Mouse (Mus musculus) left cerebral cortex, postnatal 14 days (tissue): ENCODE results near the gene Nrcam. TPM values are rescaled to one million over a fixed set of nuclear protein-coding genes. Genes with fewer than 3 reads are reported as not detected.

Experiments used
- DNase-seq, 2 experiments: peaks; one replicate each; pipeline ENCODE4 v3.0.0; 2021 to 2022; ENCODE audit warnings: low spot score in 2 of 2, mixed read lengths in 1 of 2
- intact Hi-C: fragments of 180-260 bp; cut with DNase I; formaldehyde crosslinking; loops from one replicate; pipeline ENCODE4 v1.15.1; 2025
- total RNA-seq, 2 experiments: library from RNA; stranded (reverse); gene quantifications; 2 replicates each; pipeline ENCODE4 v1.2.3; 2021

Gene Nrcam
- total RNA-seq, 2 experiments from 2014 or later: 515 to 519 TPM

GRCm38 (mm10) chr12:44551614-44552013 lies 222.9 kb downstream of the Nrcam start:
- DNase-seq: no peak
- intact Hi-C loops: no loop called here

- intact Hi-C loops: no loop called here
Observed at GRCm38 (mm10) chr12:44554051-44554450, 225.4 kb downstream of the Nrcam start.

GRCm38 (mm10) chr12:44554808-44555207 lies 226.1 kb downstream of the Nrcam start:
- intact Hi-C loops: no loop called here
- DNase-seq: no peak

More at GRCm38 (mm10) chr12:44554051-44554450, 225.4 kb downstream of the Nrcam start:
- no peak for DNase-seq

GRCm38 (mm10) chr12:44560002-44560401 lies 231.3 kb downstream of the Nrcam start:
- intact Hi-C loops: no loop called here
- no peak for DNase-seq

- intact Hi-C loops: loop anchor here (10.0 kb wide), 1 partner anchor 355 kb away; the partner anchor contains the start of gene Dnajb9
- DNase-seq: peak in 1 of 2 experiments; percentile 21
Observed at GRCm38 (mm10) chr12:44570070-44570469, 241.4 kb downstream of the Nrcam start.

- intact Hi-C loops: loop anchor here (10.0 kb wide), 1 partner anchor 358 kb away; the partner anchor contains the start of gene Dnajb9
- DNase-seq: peak; percentile 19 to 30
Observed at GRCm38 (mm10) chr12:44572664-44573063, 244.0 kb downstream of the Nrcam start.

- DNase-seq: no peak
- intact Hi-C loops: loop anchor here (10.0 kb wide), 1 partner anchor 359 kb away; the partner anchor contains the start of gene Dnajb9
Observed at GRCm38 (mm10) chr12:44574167-44574566, 245.5 kb downstream of the Nrcam start.

- intact Hi-C loops: loop anchor here (5.0 kb wide), 1 partner anchor 786 kb away; no protein-coding TSS in a partner anchor
- DNase-seq: peak; percentile 76 to 78
Observed at GRCm38 (mm10) chr12:44601410-44602149, 272.9 kb downstream of the Nrcam start.

- DNase-seq: no peak
- intact Hi-C loops: loop anchor here (5.0 kb wide), 1 partner anchor 785 kb away; no protein-coding TSS in a partner anchor
Observed at GRCm38 (mm10) chr12:44602269-44602957, 273.7 kb downstream of the Nrcam start.

- DNase-seq: no peak
- intact Hi-C loops: loop anchor here (5.0 kb wide), 1 partner anchor 784 kb away; no protein-coding TSS in a partner anchor
Observed at GRCm38 (mm10) chr12:44602958-44603331, 274.3 kb downstream of the Nrcam start.

- DNase-seq: no peak
- intact Hi-C loops: no loop called here
Observed at GRCm38 (mm10) chr12:44617001-44617421, 288.3 kb downstream of the Nrcam start.

- intact Hi-C loops: no loop called here
- DNase-seq: no peak
Observed at GRCm38 (mm10) chr12:44617488-44617887, 288.8 kb downstream of the Nrcam start.

- intact Hi-C loops: no loop called here
- DNase-seq: no peak
Observed at GRCm38 (mm10) chr12:44639341-44639921, 310.7 kb downstream of the Nrcam start.

GRCm38 (mm10) chr12:44640579-44640978 lies 311.9 kb downstream of the Nrcam start:
- intact Hi-C loops: no loop called here
- DNase-seq: no peak

Other genes starting within 250 kb of the Nrcam start
- 10 to 100 TPM; 33.1 to 36.9 TPM for gene Dnajb9, start 118.6 kb upstream of the Nrcam start, total RNA-seq
- 100 to 1,000 TPM; 117 to 126 TPM for gene Pnpla8, start 107.5 kb upstream of the Nrcam start, total RNA-seq